Mouse (Mus musculus) heart, embryonic 15.5 days (tissue): Measurements from ENCODE around the gene Igf2bp2. TPM values are rescaled to one million over a fixed set of nuclear protein-coding genes. Genes with fewer than 3 reads are reported as not detected.
A peak's percentile ranks its signal among the peaks of the same experiment; 100 is the strongest.

Experiments used
- ATAC-seq: fragments of 200-750 bp; cut with Nextera tagmentation; replicated peaks from 2 replicates; pipeline ENCODE4 v1.8.0; 2017; ENCODE audit warnings: low read depth, moderate TSS enrichment; ENCODE audit not compliant: insufficient number of reproducible peaks, insufficient read depth, low FRiP score
- H3K27ac ChIP-seq: fragments of 300-500 bp; sonication (generic); 2 replicates; pipeline ENCODE4 v1.5.1; 2015; ENCODE audit warnings: mild to moderate bottlenecking, inconsistent platforms
- H3K27me3 ChIP-seq: fragments of 300-500 bp; sonication (generic); 2 replicates; pipeline ENCODE4 v1.6.1; 2015; ENCODE audit warnings: inconsistent platforms
- H3K36me3 ChIP-seq: fragments of 300-500 bp; sonication (generic); 2 replicates; pipeline ENCODE4 v1.6.1; 2015; ENCODE audit warnings: mild to moderate bottlenecking, inconsistent platforms
- H3K4me1 ChIP-seq: fragments of 300-500 bp; sonication (generic); replicated peaks from 2 replicates; pipeline ENCODE4 v1.6.1; 2015; ENCODE audit warnings: inconsistent platforms
- H3K4me2 ChIP-seq: fragments of 300-500 bp; sonication (generic); 2 replicates; pipeline ENCODE4 v1.6.1; 2015; ENCODE audit warnings: inconsistent platforms, mild to moderate bottlenecking, moderate library complexity
- H3K4me3 ChIP-seq: fragments of 300-500 bp; sonication (generic); 2 replicates; pipeline ENCODE4 v1.5.1; 2015; ENCODE audit warnings: mild to moderate bottlenecking, inconsistent platforms
- H3K9ac ChIP-seq: fragments of 300-500 bp; sonication (generic); 2 replicates; pipeline ENCODE4 v1.6.1; 2015; ENCODE audit warnings: mild to moderate bottlenecking, inconsistent platforms
- H3K9me3 ChIP-seq: fragments of 300-500 bp; sonication (generic); replicated peaks from 2 replicates; pipeline ENCODE4 v1.6.1; 2016; ENCODE audit warnings: inconsistent platforms
- WGBS: fragments of 180-500 bp; shearing (Covaris S2); methylation state at CpG from one replicate; pipeline ENCODE4 v1.1.7; 2015; ENCODE audit warnings: mixed read lengths; 5-methylcytosine and 5-hydroxymethylcytosine counted together
- polyA plus RNA-seq: library from polyadenylated mRNA; unstranded; fragments of >200 nt; fragmentation: Nextera tagmentation; extraction: Ambion mirVana; gene quantifications from 2 replicates; pipeline ENCODE4 v1.2.1, GENCODE M21; 2015

Igf2bp2 gene
- polyA plus RNA-seq, 1 experiment from 2014 or later: 34.5 TPM

- H3K9ac ChIP-seq: no peak overlapping the region
- WGBS: 48% methylated on average over 1 of the region's 1 CpGs
- H3K4me2 ChIP-seq: no peak overlapping the region
- no peaks in the 10 kb centered on the region for H3K27me3 ChIP-seq
- no peaks in the 10 kb centered on the region for H3K9me3 ChIP-seq
- no peak overlapping the region for H3K27ac ChIP-seq
- H3K4me1 ChIP-seq: peaks cover 52% of the 10 kb centered on the region
- no peaks in the 10 kb centered on the region for H3K36me3 ChIP-seq
- H3K4me3 ChIP-seq: no peak overlapping the region
- ATAC-seq: no peak
These were observed 16.0 kb downstream of the Igf2bp2 start for GRCm38 (mm10) chr16:22147131-22147530.

- Histone ChIP-seq H3K27ac (no peak overlapping the region), H3K9ac (no peak overlapping the region), H3K4me1 (peaks cover 45% of the 10 kb centered on the region), H3K9me3 (no peaks in the 10 kb centered on the region), H3K27me3 (no peaks in the 10 kb centered on the region), H3K4me2 (no peak overlapping the region), H3K36me3 (no peaks in the 10 kb centered on the region), H3K4me3 (no peak overlapping the region)
- WGBS: 65% methylated on average over 7 of the region's 7 CpGs
- no peak for ATAC-seq
These were observed 17.0 kb downstream of the Igf2bp2 start for GRCm38 (mm10) chr16:22146071-22146470.

GRCm38 (mm10) chr16:22144490-22144889 is 18.6 kb downstream of the Igf2bp2 start:
- Histone ChIP-seq H3K9ac (no peak overlapping the region), H3K4me2 (no peak overlapping the region), H3K27me3 (no peaks in the 10 kb centered on the region), H3K36me3 (no peaks in the 10 kb centered on the region), H3K4me1 (peaks cover 31% of the 10 kb centered on the region), H3K27ac (no peak overlapping the region), H3K9me3 (no peaks in the 10 kb centered on the region), H3K4me3 (no peak overlapping the region)
- 75% methylated on average over 6 of the region's 6 CpGs for WGBS
- ATAC-seq: no peak

GRCm38 (mm10) chr16:22140861-22141260 is 22.2 kb downstream of the Igf2bp2 start:
- no peak overlapping the region for H3K4me3 ChIP-seq
- no peak for ATAC-seq
- 78% methylated on average over 6 of the region's 6 CpGs for WGBS
- H3K36me3 ChIP-seq: no peaks in the 10 kb centered on the region
- no peak overlapping the region for H3K27ac ChIP-seq
- peaks cover 11% of the 10 kb centered on the region for H3K4me1 ChIP-seq
- H3K9me3 ChIP-seq: no peaks in the 10 kb centered on the region
- H3K27me3 ChIP-seq: no peaks in the 10 kb centered on the region
- no peak overlapping the region for H3K9ac ChIP-seq
- H3K4me2 ChIP-seq: no peak overlapping the region

GRCm38 (mm10) chr16:22139821-22140220 is 23.3 kb downstream of the Igf2bp2 start:
- no peaks in the 10 kb centered on the region for H3K9me3 ChIP-seq
- WGBS: 81% methylated on average over 5 of the region's 5 CpGs
- H3K36me3 ChIP-seq: no peaks in the 10 kb centered on the region
- no peaks in the 10 kb centered on the region for H3K27me3 ChIP-seq
- no peak overlapping the region for H3K4me2 ChIP-seq
- no peak overlapping the region for H3K4me3 ChIP-seq
- H3K27ac ChIP-seq: no peak overlapping the region
- H3K9ac ChIP-seq: no peak overlapping the region
- peaks cover 11% of the 10 kb centered on the region for H3K4me1 ChIP-seq
- ATAC-seq: no peak

- WGBS: 79% methylated on average over 5 of the region's 5 CpGs
- H3K4me2 ChIP-seq: no peak overlapping the region
- no peaks in the 10 kb centered on the region for H3K36me3 ChIP-seq
- no peak overlapping the region for H3K9ac ChIP-seq
- H3K4me3 ChIP-seq: no peak overlapping the region
- no peak for ATAC-seq
- no peaks in the 10 kb centered on the region for H3K9me3 ChIP-seq
- H3K4me1 ChIP-seq: peaks cover 21% of the 10 kb centered on the region
- H3K27me3 ChIP-seq: no peaks in the 10 kb centered on the region
- no peak overlapping the region for H3K27ac ChIP-seq
These were observed 26.9 kb downstream of the Igf2bp2 start for GRCm38 (mm10) chr16:22136198-22136597.

GRCm38 (mm10) chr16:22131321-22131720 is 31.8 kb downstream of the Igf2bp2 start:
- Histone ChIP-seq H3K36me3 (no peaks in the 10 kb centered on the region), H3K9ac (no peak overlapping the region), H3K4me3 (no peak overlapping the region), H3K9me3 (no peaks in the 10 kb centered on the region), H3K4me2 (no peak overlapping the region), H3K4me1 (peaks cover 20% of the 10 kb centered on the region), H3K27ac (no peak overlapping the region), H3K27me3 (no peaks in the 10 kb centered on the region)
- 72% methylated on average over 6 of the region's 6 CpGs for WGBS
- ATAC-seq: no peak

- H3K27me3 ChIP-seq: no peaks in the 10 kb centered on the region
- no peaks in the 10 kb centered on the region for H3K9me3 ChIP-seq
- H3K4me1 ChIP-seq: peaks cover 17% of the 10 kb centered on the region
- ATAC-seq: no peak
- WGBS: 84% methylated on average over 7 of the region's 7 CpGs
- no peak overlapping the region for H3K27ac ChIP-seq
- H3K4me3 ChIP-seq: no peak overlapping the region
- no peak overlapping the region for H3K9ac ChIP-seq
- H3K4me2 ChIP-seq: no peak overlapping the region
- no peaks in the 10 kb centered on the region for H3K36me3 ChIP-seq
These were observed 33.6 kb downstream of the Igf2bp2 start for GRCm38 (mm10) chr16:22129511-22129910.

GRCm38 (mm10) chr16:22128595-22128994 is 34.5 kb downstream of the Igf2bp2 start:
- no peak for ATAC-seq
- no peaks in the 10 kb centered on the region for H3K36me3 ChIP-seq

GRCm38 (mm10) chr16:22127806-22128205 is 35.3 kb downstream of the Igf2bp2 start:
- no peaks in the 10 kb centered on the region for H3K36me3 ChIP-seq
- H3K27me3 ChIP-seq: no peaks in the 10 kb centered on the region
- no peak overlapping the region for H3K27ac ChIP-seq
- H3K9me3 ChIP-seq: no peaks in the 10 kb centered on the region
- 95% methylated on average over 5 of the region's 5 CpGs for WGBS
- H3K4me2 ChIP-seq: no peak overlapping the region
- no peak overlapping the region for H3K4me3 ChIP-seq
- peaks cover 10% of the 10 kb centered on the region for H3K4me1 ChIP-seq
- H3K9ac ChIP-seq: no peak overlapping the region
- no peak for ATAC-seq

More at GRCm38 (mm10) chr16:22128595-22128994, 34.5 kb downstream of the Igf2bp2 start:
- Histone ChIP-seq H3K4me2 (no peak overlapping the region), H3K9ac (no peak overlapping the region), H3K4me3 (no peak overlapping the region), H3K27me3 (no peaks in the 10 kb centered on the region), H3K27ac (no peak overlapping the region), H3K4me1 (peaks cover 15% of the 10 kb centered on the region), H3K9me3 (no peaks in the 10 kb centered on the region)
- 73% methylated on average over 2 of the region's 2 CpGs for WGBS

- WGBS: 93% methylated on average over 4 of the region's 4 CpGs
- Histone ChIP-seq H3K9ac (no peak overlapping the region), H3K27me3 (no peaks in the 10 kb centered on the region), H3K4me1 (peaks cover 10% of the 10 kb centered on the region), H3K4me3 (no peak overlapping the region), H3K4me2 (no peak overlapping the region), H3K27ac (no peak overlapping the region), H3K9me3 (no peaks in the 10 kb centered on the region), H3K36me3 (no peaks in the 10 kb centered on the region)
- ATAC-seq: no peak
These were observed 36.2 kb downstream of the Igf2bp2 start for GRCm38 (mm10) chr16:22126936-22127335.

GRCm38 (mm10) chr16:22124325-22124918 is 38.7 kb downstream of the Igf2bp2 start:
- Histone ChIP-seq H3K4me1 (peaks cover 28% of the 10 kb centered on the region), H3K4me2 (no peak overlapping the region), H3K27me3 (no peaks in the 10 kb centered on the region), H3K36me3 (no peaks in the 10 kb centered on the region), H3K27ac (peak overlapping the region; percentile 24; the same call in 1 of the 2 replicates), H3K9me3 (no peaks in the 10 kb centered on the region), H3K4me3 (no peak overlapping the region), H3K9ac (no peak overlapping the region)
- ATAC-seq: no peak
- 27% methylated on average over 7 of the region's 7 CpGs for WGBS
